Mouse (Mus musculus): ENCODE measurements around the gene Eipr1.

DNA sequence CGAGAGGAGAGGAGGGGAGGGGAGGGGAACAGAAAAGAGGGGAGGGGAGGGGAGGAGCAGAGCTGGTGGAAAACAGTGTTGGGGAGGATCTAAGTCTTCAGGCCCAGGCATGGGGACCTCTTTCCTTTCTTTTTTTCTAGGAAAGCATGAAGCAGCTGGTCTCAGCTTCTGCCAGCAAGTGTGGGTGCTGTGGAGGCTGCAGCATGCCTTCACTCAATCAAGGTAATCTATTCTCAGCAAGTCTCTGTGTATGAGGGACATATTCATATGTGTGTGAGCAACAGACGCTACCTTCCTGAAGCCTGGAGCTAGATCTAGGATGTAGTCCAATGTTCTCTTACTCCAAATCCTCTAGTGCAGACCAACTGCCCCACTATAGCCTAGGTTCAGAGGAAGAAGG is 42.1 kb downstream of the Eipr1 start:
- TF ChIP-seq EP300 (IDR thresholded peaks at IDR 0.05; ENCODE audit: insufficient read depth, low read depth, low read length) (no peak), CTCF (IDR thresholded peaks at IDR 0.05; ENCODE audit: low read depth, low read length) (no peak)

All from ES-Bruce4 (cell line).